Mouse (Mus musculus): Measurements from ENCODE around the gene Ctcfl. TPM values are rescaled to one million over a fixed set of nuclear protein-coding genes. Genes with fewer than 3 reads are reported as not detected.
"Not testable (repeated sequence)": the region's sequence is repeated elsewhere in the genome, so short reads cannot be mapped to it uniquely, and the experiment has no call there.

The Ctcfl gene
- polyA plus RNA-seq, 1 experiment from 2014 or later, result 0.02 TPM

- H3K9me3 ChIP-seq (replicated peaks), result no peaks in the 10 kb centered on the region
- H3K4me2 ChIP-seq, result no peak overlapping the region
- H3K36me3 ChIP-seq, result no peaks in the 10 kb centered on the region
- H3K4me1 ChIP-seq (replicated peaks), result no peaks in the 10 kb centered on the region
- H3K9ac ChIP-seq, result no peak overlapping the region
- peaks cover 51% of the 10 kb centered on the region for H3K27me3 ChIP-seq
- no peak overlapping the region for H3K4me3 ChIP-seq (replicated peaks)
- ATAC-seq (ENCODE audit: low read depth) (no peak), DNase-seq (no peak)
- 69% methylated on average over 11 of the region's 11 CpGs for WGBS (ENCODE audit: insufficient replicate concordance)
- H3K27ac ChIP-seq, result no peak overlapping the region
Observed at GRCm38 (mm10) chr2:173143611-173144010, 24.3 kb upstream of the Ctcfl start.

- no peak overlapping the region for H3K4me3 ChIP-seq (replicated peaks)
- DNase-seq (no peak), ATAC-seq (ENCODE audit: low read depth) (no peak)
- H3K9ac ChIP-seq, result no peak overlapping the region
- H3K36me3 ChIP-seq, result no peaks in the 10 kb centered on the region
- 51% methylated on average over 15 of the region's 15 CpGs for WGBS (ENCODE audit: insufficient replicate concordance)
- no peak overlapping the region for H3K27ac ChIP-seq
- H3K9me3 ChIP-seq (replicated peaks), result no peaks in the 10 kb centered on the region
- H3K27me3 ChIP-seq, result peaks cover 61% of the 10 kb centered on the region
- no peaks in the 10 kb centered on the region for H3K4me1 ChIP-seq (replicated peaks)
- H3K4me2 ChIP-seq, result no peak overlapping the region
Observed at GRCm38 (mm10) chr2:173138323-173139239, 19.3 kb upstream of the Ctcfl start.

- no peak for ATAC-seq (ENCODE audit: low read depth)
- H3K4me1 ChIP-seq (replicated peaks), result no peaks in the 10 kb centered on the region
- no peaks in the 10 kb centered on the region for H3K9me3 ChIP-seq (replicated peaks)
- H3K4me2 ChIP-seq, result no peak overlapping the region
- 53% methylated on average over 9 of the region's 9 CpGs for WGBS (ENCODE audit: insufficient replicate concordance)
- peaks cover 41% of the 10 kb centered on the region for H3K27me3 ChIP-seq
- H3K4me3 ChIP-seq (replicated peaks), result no peak overlapping the region
- DNase-seq, result no peak
- no peak overlapping the region for H3K9ac ChIP-seq
- H3K36me3 ChIP-seq, result no peaks in the 10 kb centered on the region
- H3K27ac ChIP-seq, result no peak overlapping the region
Observed at GRCm38 (mm10) chr2:173134695-173135094, 15.4 kb upstream of the Ctcfl start.

- 61% methylated on average over 8 of the region's 8 CpGs for WGBS (ENCODE audit: insufficient replicate concordance)
Observed at GRCm38 (mm10) chr2:173132794-173133300, 13.5 kb upstream of the Ctcfl start.

GRCm38 (mm10) chr2:173132262-173132661 is 12.9 kb upstream of the Ctcfl start:
- peaks cover 30% of the 10 kb centered on the region for H3K27me3 ChIP-seq

More at GRCm38 (mm10) chr2:173132794-173133300, 13.5 kb upstream of the Ctcfl start:
- no peak for DNase-seq
- H3K27ac ChIP-seq, result no peak overlapping the region
- no peak for ATAC-seq (ENCODE audit: low read depth)
- no peak overlapping the region for H3K4me3 ChIP-seq (replicated peaks)
- peaks cover 35% of the 10 kb centered on the region for H3K27me3 ChIP-seq
- no peak overlapping the region for H3K9ac ChIP-seq
- H3K9me3 ChIP-seq (replicated peaks), result no peaks in the 10 kb centered on the region
- no peaks in the 10 kb centered on the region for H3K4me1 ChIP-seq (replicated peaks)
- H3K4me2 ChIP-seq, result no peak overlapping the region
- no peaks in the 10 kb centered on the region for H3K36me3 ChIP-seq

GRCm38 (mm10) chr2:173129111-173129510 is 9.8 kb upstream of the Ctcfl start:
- no peak for ATAC-seq (ENCODE audit: low read depth)
- Histone ChIP-seq H3K27me3 (peaks cover 17% of the 10 kb centered on the region), H3K4me3 (replicated peaks) (no peak overlapping the region), H3K9ac (no peak overlapping the region), H3K4me1 (replicated peaks) (no peaks in the 10 kb centered on the region), H3K9me3 (replicated peaks) (no peaks in the 10 kb centered on the region), H3K27ac (no peak overlapping the region), H3K4me2 (no peak overlapping the region), H3K36me3 (no peaks in the 10 kb centered on the region)
- 45% methylated on average over 2 of the region's 2 CpGs for WGBS (ENCODE audit: insufficient replicate concordance)
- DNase-seq, result no peak

More at GRCm38 (mm10) chr2:173132262-173132661, 12.9 kb upstream of the Ctcfl start:
- Histone ChIP-seq H3K9ac (no peak overlapping the region), H3K9me3 (replicated peaks) (no peaks in the 10 kb centered on the region), H3K27ac (no peak overlapping the region), H3K4me2 (no peak overlapping the region), H3K4me1 (replicated peaks) (no peaks in the 10 kb centered on the region), H3K4me3 (replicated peaks) (no peak overlapping the region), H3K36me3 (no peaks in the 10 kb centered on the region)
- 78% methylated on average over 13 of the region's 13 CpGs for WGBS (ENCODE audit: insufficient replicate concordance)
- no peak for DNase-seq
- no peak for ATAC-seq (ENCODE audit: low read depth)

- 53% methylated on average over 4 of the region's 4 CpGs for whole genome bisulfite sequencing (ENCODE audit: insufficient replicate concordance)
- H3K27ac ChIP-seq, result no peak overlapping the region
Observed at GRCm38 (mm10) chr2:173126386-173126785, 7.1 kb upstream of the Ctcfl start.

GRCm38 (mm10) chr2:173124022-173124735 is 4.9 kb upstream of the Ctcfl start:
- Histone ChIP-seq H3K4me2 (no peak overlapping the region), H3K4me1 (replicated peaks) (peaks cover 21% of the 10 kb centered on the region), H3K27me3 (peaks cover 14% of the 10 kb centered on the region), H3K9me3 (replicated peaks) (no peaks in the 10 kb centered on the region), H3K4me3 (replicated peaks) (no peak overlapping the region), H3K27ac (no peak overlapping the region), H3K36me3 (no peaks in the 10 kb centered on the region), H3K9ac (no peak overlapping the region)
- DNase-seq (no peak), ATAC-seq (ENCODE audit: low read depth) (no peak)
- 63% methylated on average over 7 of the region's 7 CpGs for WGBS (ENCODE audit: insufficient replicate concordance)

More at GRCm38 (mm10) chr2:173126386-173126785, 7.1 kb upstream of the Ctcfl start:
- H3K4me1 ChIP-seq (replicated peaks), result no peaks in the 10 kb centered on the region
- no peak for ATAC-seq (ENCODE audit: low read depth)
- H3K4me3 ChIP-seq (replicated peaks), result no peak overlapping the region
- no peak for DNase-seq
- H3K27me3 ChIP-seq, result peaks cover 15% of the 10 kb centered on the region
- H3K36me3 ChIP-seq, result no peaks in the 10 kb centered on the region
- H3K9ac ChIP-seq, result no peak overlapping the region
- H3K9me3 ChIP-seq (replicated peaks), result no peaks in the 10 kb centered on the region
- no peak overlapping the region for H3K4me2 ChIP-seq

- Histone ChIP-seq H3K4me3 (replicated peaks) (peak overlapping the region; percentile 10; the same call in 1 of the 2 replicates), H3K4me2 (peak overlapping the region; percentile 50), H3K4me1 (replicated peaks) (peaks cover 27% of the 10 kb centered on the region), H3K9ac (peak overlapping the region; percentile 43; the same call in 1 of the 2 replicates), H3K27me3 (peaks cover 22% of the 10 kb centered on the region), H3K27ac (peak overlapping the region; percentile 86)
- ATAC-seq (ENCODE audit: low read depth), result peak; percentile 94
- peak; percentile 59 for DNase-seq
- WGBS (ENCODE audit: insufficient replicate concordance), result 36% methylated on average over 4 of the region's 4 CpGs
- H3K9me3 ChIP-seq (replicated peaks); H3K36me3 ChIP-seq: not testable (repeated sequence)
Observed at GRCm38 (mm10) chr2:173120117-173120516, 792 bp upstream of the Ctcfl start.

- not testable (repeated sequence) for H3K4me2 ChIP-seq; H3K36me3 ChIP-seq; DNase-seq; H3K27ac ChIP-seq; H3K9me3 ChIP-seq (replicated peaks); H3K27me3 ChIP-seq; ATAC-seq (ENCODE audit: low read depth); H3K4me3 ChIP-seq (replicated peaks); H3K4me1 ChIP-seq (replicated peaks); H3K9ac ChIP-seq
- 40% methylated on average over 3 of the region's 3 CpGs for WGBS (ENCODE audit: insufficient replicate concordance)
Observed at GRCm38 (mm10) chr2:173113796-173114195, 5.5 kb downstream of the Ctcfl start.

GRCm38 (mm10) chr2:173110571-173110970 is 8.8 kb downstream of the Ctcfl start:
- H3K9me3 ChIP-seq (replicated peaks), result 0 out of 2 replicates have a peak, but pooled peaks cover 7% of the 10 kb centered on the region
- no peak overlapping the region for H3K4me3 ChIP-seq (replicated peaks)
- H3K27me3 ChIP-seq, result peaks cover 6% of the 10 kb centered on the region; the same call in 1 of the 2 replicates
- no peak overlapping the region for H3K4me2 ChIP-seq
- H3K27ac ChIP-seq, result no peak overlapping the region
- H3K36me3 ChIP-seq, result no peaks in the 10 kb centered on the region
- H3K9ac ChIP-seq, result no peak overlapping the region
- WGBS (ENCODE audit: insufficient replicate concordance), result 69% methylated on average over 9 of the region's 9 CpGs
- peaks cover 5% of the 10 kb centered on the region; the same call in 1 of the 2 replicates for H3K4me1 ChIP-seq (replicated peaks)
- DNase-seq (no peak), ATAC-seq (ENCODE audit: low read depth) (no peak)

Data from liver, embryonic 13.5 days (tissue).